Mouse (Mus musculus): ENCODE measurements at regions not wholly inside any gene's neighbourhood (a gene's known extent, or its start where the extent isn't known, plus 50 kb on each side); places are given as distances from the start of the nearest gene placed in this dataset.
A peak's percentile ranks its signal among the peaks of the same experiment; 100 is the strongest.

GRCm38 (mm10) chr6:94911836-94912235, 205.2 kb upstream of the Kbtbd8 start:
- no peak for ATAC-seq (replicated peaks; ENCODE audit: poor library complexity)

DNA sequence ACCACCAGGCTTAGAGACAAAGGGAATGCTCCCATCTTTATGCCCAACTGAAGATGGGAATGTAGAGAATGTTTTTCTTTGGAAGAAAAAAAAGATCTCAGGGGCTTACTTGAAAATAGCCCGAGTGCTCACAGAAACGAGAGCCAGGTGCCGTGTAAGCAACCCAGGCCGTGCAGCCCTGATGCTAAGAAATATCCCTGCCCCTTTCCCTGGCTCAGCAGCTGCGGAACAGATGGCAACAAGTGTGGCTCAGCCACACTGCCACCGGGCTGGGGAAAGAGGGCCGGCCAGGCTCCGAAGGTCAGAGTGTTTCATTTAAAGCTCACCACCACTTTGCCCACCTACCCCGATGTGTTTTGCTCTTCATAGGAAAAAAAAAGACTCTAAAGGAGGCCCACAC, 205.7 kb upstream of the Kbtbd8 start:
- ATAC-seq (replicated peaks; ENCODE audit: poor library complexity) = no peak

- no peak for ATAC-seq (replicated peaks; ENCODE audit: poor library complexity)
Measured at GRCm38 (mm10) chr6:94900862-94901261, 200.9 kb upstream of the Lrig1 start.

DNA sequence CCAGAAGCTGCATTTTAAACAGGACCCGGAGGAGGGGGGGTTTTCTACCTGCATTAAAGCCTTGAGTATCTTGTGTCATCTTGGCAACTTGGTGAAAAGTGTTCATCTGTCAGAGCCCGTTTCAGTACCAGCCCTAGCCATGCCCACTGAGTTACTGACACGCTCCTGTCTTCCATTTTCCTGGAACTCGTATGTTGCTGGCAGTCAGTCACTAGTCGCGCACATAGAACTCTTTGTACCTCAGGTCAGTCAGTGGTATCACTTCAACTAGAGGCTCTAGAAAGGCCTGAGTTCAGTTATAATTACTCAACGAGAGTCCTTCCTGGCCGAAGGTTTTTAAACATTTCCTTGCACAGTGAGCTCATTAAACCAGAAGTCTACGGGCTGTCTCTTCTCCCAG, 198.9 kb upstream of the Lrig1 start:
- no peak for ATAC-seq (replicated peaks; ENCODE audit: poor library complexity)

DNA sequence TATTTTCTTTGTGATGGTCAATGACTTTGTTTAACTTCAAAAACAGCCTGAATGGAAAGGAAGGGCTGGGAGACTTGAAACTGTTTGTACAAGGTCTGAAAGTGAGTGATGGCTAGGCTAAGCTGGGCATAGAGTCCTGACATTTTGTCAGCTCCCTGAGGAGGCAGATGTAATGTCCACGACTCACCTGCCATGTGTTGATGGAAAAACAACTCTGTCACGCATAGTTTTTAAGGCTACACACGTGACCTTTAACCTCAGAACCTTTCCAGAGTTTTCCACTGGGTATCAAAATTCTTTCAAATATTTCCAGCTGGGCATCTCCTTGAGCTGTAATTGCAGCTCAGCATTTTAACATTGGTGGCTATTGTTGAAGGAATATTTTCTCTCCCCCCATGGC, 190.2 kb upstream of the Lrig1 start:
- no peak for ATAC-seq (replicated peaks; ENCODE audit: poor library complexity)

GRCm38 (mm10) chr6:94889271-94889670, 189.3 kb upstream of the Lrig1 start:
- ATAC-seq (replicated peaks; ENCODE audit: poor library complexity) = no peak

DNA sequence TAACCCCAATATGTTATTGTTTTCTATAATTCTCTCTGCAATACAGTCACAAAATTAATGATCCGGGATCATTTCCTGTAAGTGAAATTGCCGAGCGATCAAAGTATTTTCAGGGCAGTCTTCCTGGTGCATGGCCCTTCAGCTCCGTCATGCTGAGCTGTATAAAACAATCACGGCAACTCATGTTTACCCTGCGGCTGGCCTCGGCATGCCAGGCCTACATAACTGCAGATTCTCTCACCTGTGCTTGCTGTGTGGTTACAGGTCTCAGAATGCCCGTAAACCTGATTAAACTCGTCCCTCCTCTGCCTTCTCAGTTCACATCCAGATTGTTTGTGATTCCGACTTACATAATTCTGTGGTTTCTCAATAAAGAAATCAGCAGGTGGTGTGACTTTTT, 181.2 kb upstream of the Lrig1 start:
- no peak for ATAC-seq (replicated peaks; ENCODE audit: poor library complexity)

DNA sequence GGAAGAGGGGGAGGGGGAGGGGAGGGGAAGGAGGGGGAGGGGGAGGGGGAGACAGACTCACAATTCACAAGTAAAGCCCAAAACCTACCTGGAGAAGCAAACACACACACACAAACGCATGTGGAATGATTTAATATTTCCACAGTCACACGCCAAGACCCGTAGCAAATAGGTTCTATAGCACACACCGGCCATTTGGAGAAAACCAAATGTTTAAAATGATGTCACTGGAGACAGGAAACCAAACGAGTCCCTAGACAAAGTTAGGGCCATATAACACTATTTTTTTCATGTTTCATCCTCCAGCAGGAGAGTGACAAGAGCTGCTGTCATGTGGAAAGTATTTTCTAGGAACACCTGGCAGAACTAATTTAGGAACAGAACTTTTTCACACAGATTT, 175.9 kb upstream of the Lrig1 start:
- ATAC-seq (replicated peaks; ENCODE audit: poor library complexity) = no peak

DNA sequence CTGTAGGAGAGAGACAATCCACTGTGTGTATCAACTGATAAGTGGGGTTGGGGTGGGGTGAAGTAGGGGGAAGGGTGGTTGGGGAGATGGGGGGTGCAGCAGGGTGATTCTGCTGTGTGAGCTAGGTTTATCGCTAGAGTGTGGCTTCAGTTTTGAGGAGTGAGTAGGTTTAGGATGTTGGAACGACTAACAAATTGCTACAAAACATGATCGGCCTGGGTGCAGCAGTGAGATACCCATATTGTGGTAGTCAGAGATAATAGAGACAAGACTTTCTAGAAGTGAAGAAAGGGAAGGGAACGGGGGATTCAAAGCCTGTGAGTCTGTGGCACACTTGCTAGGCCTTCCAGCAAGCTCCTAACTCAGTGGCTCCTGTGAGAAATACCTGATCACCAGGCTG, 175.1 kb upstream of the Lrig1 start:
- peak; percentile 67 for ATAC-seq (replicated peaks; ENCODE audit: poor library complexity)

- ATAC-seq (replicated peaks; ENCODE audit: poor library complexity) = no peak
Measured at GRCm38 (mm10) chr6:94874415-94874814, 174.5 kb upstream of the Lrig1 start.

DNA sequence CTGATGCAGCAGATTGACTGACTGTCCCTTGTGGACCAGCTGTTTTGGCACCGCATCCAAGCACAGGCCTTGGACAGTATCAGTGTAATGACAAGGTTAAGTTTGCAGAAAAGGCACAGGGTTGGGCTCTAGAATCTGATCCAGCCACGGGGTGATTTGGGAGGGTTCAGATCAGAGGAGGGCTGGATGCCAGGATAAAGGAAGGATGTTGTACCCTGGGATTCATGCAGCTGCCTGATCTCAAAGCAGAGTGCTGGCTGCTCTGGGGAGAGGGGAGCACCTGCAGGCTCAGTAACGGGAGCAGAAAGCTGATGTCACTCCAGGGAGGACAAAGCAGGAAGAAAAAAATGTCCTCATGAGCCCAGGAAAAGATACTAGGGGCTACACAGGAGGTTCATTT, 168.0 kb upstream of the Lrig1 start:
- ATAC-seq (replicated peaks; ENCODE audit: poor library complexity) = no peak

DNA sequence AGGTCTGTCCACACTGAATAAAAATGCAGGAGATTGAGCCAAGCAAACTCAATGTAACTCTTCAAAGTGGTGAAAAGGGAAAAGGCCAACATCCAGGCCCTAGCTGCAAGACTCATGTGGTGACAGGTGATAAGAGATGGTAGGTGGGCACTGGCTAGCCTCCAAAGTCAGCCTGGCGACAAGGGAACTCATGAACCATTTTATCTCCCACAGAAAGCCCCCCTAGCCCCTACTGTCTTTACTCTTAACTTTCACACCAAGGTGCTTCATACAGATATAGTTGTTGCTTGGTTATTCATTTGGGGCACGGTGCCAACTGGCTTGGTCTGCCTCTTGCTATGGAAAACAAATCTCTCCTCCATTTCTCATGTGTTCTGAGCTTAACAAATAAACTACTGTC, 165.5 kb upstream of the Lrig1 start:
- ATAC-seq (replicated peaks; ENCODE audit: poor library complexity) = peak; percentile 94

- ATAC-seq (replicated peaks; ENCODE audit: poor library complexity) = peak; percentile 84
Measured at GRCm38 (mm10) chr6:94858121-94858621, 158.2 kb upstream of the Lrig1 start.

DNA sequence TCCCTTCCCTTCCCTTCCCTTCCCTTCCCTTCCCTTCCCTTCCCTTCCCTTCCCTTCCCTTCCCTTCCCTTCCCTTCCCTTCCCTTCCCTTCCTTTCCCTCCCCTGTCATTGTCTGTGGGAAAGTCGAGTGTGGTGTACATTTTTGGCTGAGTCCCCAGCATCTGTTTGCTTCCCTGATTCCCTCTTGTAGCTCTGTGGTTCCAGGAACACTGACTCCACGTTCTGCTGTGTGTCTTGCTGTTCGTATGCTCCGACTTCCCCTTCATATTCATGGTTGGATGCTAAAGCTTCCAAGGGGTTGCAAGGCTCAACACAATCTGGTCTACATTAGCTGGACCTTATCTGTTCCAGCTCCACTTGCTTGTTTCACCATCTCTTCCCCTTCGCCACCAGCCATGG, 150.2 kb upstream of the Lrig1 start:
- ATAC-seq (replicated peaks; ENCODE audit: poor library complexity) = no peak

- ATAC-seq (replicated peaks; ENCODE audit: poor library complexity) = no peak
Measured at GRCm38 (mm10) chr6:94849533-94849932, 149.6 kb upstream of the Lrig1 start.

DNA sequence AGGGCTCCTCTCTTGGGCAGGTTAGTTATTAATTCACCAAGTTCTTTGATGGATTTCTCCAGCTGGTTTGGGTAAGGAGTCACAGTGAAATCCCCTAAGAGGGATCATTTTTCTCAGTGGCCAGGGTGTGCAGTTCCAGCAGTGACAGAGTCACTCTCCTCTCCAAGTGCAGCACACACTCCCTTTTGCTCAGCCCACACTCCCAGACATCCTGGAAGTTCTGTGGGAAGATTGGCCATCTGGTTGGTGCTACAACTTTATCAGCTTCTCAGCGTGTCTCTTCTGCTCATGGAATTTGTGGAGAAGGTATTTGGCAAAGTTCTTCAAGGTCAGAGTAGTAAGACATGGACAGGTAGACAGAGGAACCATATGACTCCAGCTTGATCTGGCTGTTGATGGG, 148.5 kb upstream of the Lrig1 start:
- no peak for ATAC-seq (replicated peaks; ENCODE audit: poor library complexity)

- no peak for ATAC-seq (replicated peaks; ENCODE audit: poor library complexity)
Measured at GRCm38 (mm10) chr6:94845821-94846220, 145.9 kb upstream of the Lrig1 start.

DNA sequence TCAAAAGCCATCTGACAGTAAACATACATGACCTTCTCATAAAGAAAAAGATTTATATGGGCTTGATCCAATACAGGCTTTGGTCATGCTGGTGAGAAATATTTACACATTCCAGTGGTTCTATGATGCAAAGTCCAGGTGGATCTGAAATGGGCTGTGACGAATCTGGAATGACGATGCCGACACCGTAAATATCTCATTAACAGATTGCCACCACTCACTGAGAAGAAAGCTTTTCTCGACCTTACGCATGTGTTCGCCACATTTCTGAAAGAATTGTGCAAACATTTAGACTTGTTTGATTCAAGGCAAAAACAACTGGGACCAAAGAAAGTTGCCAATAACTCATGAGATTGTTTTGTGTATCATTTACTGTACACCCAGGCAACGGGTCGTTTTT, 142.9 kb upstream of the Lrig1 start:
- ATAC-seq (replicated peaks; ENCODE audit: poor library complexity) = no peak

DNA sequence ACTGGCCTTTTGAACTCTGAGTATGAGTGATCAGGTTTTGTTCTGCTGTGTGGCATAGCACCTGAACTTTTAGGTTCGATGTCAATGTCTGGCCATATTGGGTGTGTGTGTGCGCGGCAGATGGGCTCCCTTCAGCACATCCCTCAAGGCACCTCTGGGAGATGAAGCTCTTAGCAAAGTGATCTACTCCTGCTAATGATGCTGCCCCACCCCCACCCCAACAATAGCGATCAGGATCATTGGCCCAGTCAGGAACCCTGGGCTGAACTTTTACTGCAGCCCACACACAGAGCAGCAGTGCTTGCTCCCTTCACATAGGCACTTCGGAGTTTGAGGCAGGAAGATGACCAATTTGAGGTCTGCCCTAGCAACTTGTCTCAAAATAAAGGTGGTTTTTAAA, 141.9 kb upstream of the Lrig1 start:
- no peak for ATAC-seq (replicated peaks; ENCODE audit: poor library complexity)

- no peak for ATAC-seq (replicated peaks; ENCODE audit: poor library complexity)
Measured at GRCm38 (mm10) chr6:94835742-94836141, 135.8 kb upstream of the Lrig1 start.

- ATAC-seq (replicated peaks; ENCODE audit: poor library complexity) = no peak
Measured at GRCm38 (mm10) chr6:94834551-94834950, 134.6 kb upstream of the Lrig1 start.

DNA sequence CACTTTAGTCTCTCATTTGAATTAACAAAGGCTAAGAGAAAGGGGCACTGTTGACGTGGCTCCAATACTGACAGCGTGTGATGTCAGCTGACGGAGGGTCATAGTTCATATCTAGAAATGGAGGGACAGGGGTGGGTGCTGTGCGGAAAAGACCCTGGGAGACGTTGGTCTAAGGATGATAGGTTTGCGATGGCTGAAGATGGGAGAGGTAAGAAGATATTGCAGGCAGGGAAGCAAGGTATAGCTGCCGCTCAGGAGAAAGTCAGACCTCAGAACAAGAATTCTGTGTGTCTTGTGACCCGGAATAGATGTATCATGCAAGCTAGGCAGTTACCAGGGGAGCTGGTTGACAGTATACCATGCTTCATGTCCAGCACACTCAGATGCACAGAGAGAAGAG, 130.8 kb upstream of the Lrig1 start:
- ATAC-seq (replicated peaks; ENCODE audit: poor library complexity) = no peak

GRCm38 (mm10) chr6:94829246-94829645, 129.3 kb upstream of the Lrig1 start:
- ATAC-seq (replicated peaks; ENCODE audit: poor library complexity) = no peak

DNA sequence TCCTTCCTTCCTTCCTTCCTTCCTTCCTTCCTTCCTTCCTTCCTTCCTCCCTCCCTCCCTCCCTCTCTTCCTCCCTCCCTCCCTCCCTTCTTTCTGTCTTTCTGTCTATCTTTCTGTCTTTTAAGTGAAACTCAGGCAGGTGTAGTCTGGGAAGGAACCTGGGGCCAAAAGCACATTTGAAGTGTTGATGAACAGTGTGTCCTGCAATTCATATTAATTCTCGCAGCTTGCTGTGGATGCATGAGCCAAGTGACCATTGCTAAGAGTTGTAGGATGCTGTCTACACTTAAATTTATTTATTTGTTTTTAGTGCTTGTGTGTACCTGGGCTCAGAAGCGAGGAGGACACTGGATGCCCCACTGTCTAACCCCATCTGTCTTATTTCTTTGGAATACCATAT, 126.7 kb upstream of the Lrig1 start:
- ATAC-seq (replicated peaks; ENCODE audit: poor library complexity) = no peak

Data from megakaryocyte progenitor cell, adult 5-6 weeks (primary cell).